Mouse (Mus musculus) liver, adult (tissue): ENCODE data around the gene Supt4a.

ENCODE experiments used
- GATA4 ChIP-seq: IDR thresholded peaks from 2 replicates; pipeline ENCODE4 v1.6.1; 2014; ENCODE audit warnings: mild to moderate bottlenecking, low read length; ENCODE audit not compliant: insufficient replicate concordance

Gene Supt4a

GRCm38 (mm10) chr11:87768745-87769144, 31.4 kb downstream of the Supt4a start:
- no peak for TF ChIP-seq GATA4

DNA sequence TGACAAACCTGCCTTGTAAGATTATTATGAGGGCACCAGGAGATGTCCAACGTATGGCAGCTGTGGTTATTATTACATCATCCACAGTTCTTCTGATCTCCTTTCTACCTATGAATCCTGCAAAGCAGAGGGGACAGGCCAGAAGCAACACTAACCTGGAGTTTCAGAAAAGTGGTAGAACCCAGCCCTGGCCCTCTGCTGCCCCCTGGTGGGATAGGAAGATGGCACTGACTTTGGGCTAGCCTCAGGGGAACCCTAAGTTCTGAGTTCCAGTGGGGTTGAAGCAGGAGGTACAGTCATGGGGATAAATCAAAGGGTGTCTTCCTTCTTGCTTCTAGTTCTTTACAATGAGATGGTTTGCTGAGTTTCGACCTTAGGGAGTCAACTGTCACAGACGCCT, 33.6 kb downstream of the Supt4a start:
- no peak for TF ChIP-seq GATA4

DNA sequence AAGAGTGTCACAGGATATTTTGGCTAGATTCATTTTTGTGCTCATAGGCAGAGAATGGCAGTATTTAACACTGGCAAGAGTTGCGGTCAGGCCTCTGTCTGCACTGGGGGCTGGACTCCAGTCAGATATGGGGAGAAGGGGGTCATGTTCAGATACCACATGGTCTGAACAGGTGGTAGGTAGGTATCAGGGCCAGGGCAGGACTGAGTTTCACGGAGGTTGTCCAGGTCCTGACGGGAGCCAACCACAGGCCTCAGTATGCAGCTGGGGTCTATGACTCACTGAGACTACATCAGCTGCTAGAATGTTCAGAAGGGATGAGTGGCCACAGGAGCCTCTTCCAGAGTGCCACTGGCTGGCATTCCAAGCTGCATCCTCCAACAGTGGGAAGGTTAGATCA, 35.0 kb downstream of the Supt4a start:
- no peak for TF ChIP-seq GATA4

GRCm38 (mm10) chr11:87778100-87778765, 40.9 kb downstream of the Supt4a start:
- TF ChIP-seq GATA4: no peak

- TF ChIP-seq GATA4: no peak
Observed at GRCm38 (mm10) chr11:87778915-87779314, 41.6 kb downstream of the Supt4a start.

GRCm38 (mm10) chr11:87779392-87779791, 42.0 kb downstream of the Supt4a start:
- TF ChIP-seq GATA4: no peak

DNA sequence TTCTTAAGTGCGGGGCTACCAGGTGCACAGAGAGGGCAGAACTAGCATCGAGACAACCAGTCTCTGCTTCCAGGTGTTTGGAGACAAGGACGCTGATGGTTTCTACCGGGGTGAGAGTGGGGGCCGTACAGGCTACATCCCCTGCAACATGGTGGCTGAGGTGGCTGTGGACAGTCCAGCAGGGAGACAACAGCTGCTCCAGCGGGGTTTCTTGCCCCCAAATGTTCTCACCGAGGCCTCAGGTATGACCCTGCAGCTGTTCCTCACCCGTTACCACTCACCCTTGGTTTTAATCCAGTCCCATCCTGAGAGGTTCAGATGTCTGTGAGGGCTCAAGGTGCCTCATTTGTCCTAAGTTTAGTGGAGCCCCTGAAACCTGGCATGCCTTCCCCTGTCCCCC, 42.8 kb downstream of the Supt4a start:
- no peak for TF ChIP-seq GATA4

DNA sequence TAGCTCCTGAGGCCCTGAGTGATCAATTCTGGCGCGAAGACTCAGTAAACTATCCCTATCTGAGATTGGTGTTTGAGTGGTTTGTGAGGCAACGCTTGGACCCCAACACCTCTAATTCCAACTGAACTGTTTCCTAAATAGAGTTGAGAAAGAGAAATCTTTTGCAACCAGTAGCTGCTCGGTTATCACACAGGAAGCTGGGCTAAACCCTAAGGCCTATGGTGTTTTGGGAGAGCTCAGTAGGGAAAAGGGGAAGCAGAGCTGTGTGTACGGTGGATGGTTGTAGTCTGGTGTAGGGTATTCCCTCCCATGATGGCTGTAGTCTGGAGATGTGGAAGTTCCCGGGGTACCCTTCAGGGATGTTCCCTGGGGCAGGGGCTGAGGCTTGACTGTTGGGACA, 52.7 kb downstream of the Supt4a start:
- no peak for TF ChIP-seq GATA4
